Comparison of ENCODE assay signal across 22 mouse cellular contexts in the genomic region with DNA sequence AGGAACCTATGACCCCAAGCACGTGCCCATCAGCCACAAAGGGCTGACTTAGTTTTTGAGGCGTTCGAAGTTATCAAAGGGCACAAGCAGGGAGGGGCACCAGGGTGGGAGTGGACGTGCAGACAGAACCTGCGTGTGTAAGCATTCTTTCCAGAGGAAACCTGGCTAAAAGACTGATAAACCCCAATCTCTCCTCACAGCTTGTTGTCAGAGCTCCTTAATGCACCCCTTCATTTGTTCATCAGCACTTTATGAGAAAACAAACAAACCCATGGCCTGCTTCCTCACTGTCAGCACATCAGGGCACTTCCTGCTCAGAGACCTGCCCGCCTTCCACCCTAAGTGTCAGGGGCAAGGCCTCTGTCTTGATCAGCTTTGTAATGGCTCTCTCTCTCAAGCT.
DNase-seq lines count a peak whose midpoint lies in the region; ATAC-seq and TF ChIP-seq lines count a peak whose summit lies in the region.
"Had no signal": no experiment of that assay in that cellular context is flagged by ENCODE, and none has a peak within 500 bp of the region (broad histone marks: within the 10 kb centered on the region; RNA-seq: fewer than 3 reads in every experiment).

No protein-coding gene starts in this region.

- H3K36me3 ChIP-seq in heart, embryonic 11.5 days (ENCODE audit: control insufficient read depth, insufficient read depth, low read length), result no peaks in the 10 kb centered on the region
- no peaks in the 10 kb centered on the region for H3K36me3 ChIP-seq in intestine, postnatal 0 days (ENCODE audit: control insufficient read depth, insufficient read depth)
- H3K36me3 ChIP-seq in liver, embryonic 16.5 days (ENCODE audit: control insufficient read depth, insufficient read depth), result no peaks in the 10 kb centered on the region
- H3K36me3 ChIP-seq: embryonic facial prominence, embryonic 12.5 days; midbrain, embryonic 15.5 days had no signal

- no peak for DNase-seq in heart, adult 8-10 months (ENCODE audit: low spot score)
- DNase-seq in c-Kit-negative CD71-positive TER-119-positive erythroid progenitor cells, embryonic 14.5 days (ENCODE audit: low read depth, low spot score), result peak; percentile 4
- no peak for DNase-seq in frontal cortex, postnatal 10 days (ENCODE audit: low spot score in 2 of 2)
- DNase-seq in lung, postnatal 10 days, result no peak
- no peak for DNase-seq in gastrocnemius, adult 18-20 months (ENCODE audit: low spot score)
- DNase-seq: adrenal gland, postnatal 25 days; cerebellum, postnatal 25 days; gastrocnemius, postnatal 10 days; heart, postnatal 4 days; kidney, adult 9 months; kidney, postnatal 36 days; left cerebral cortex, postnatal 4 days; lung, adult 2 months; lung, postnatal 4 days; right cerebral cortex, adult 18-20 months; thymus, postnatal 14 days had no signal

- no peak overlapping the region for H3K4me2 ChIP-seq in heart, embryonic 11.5 days
- H3K4me2 ChIP-seq in intestine, postnatal 0 days (replicated peaks; ENCODE audit: low read depth), result no peak overlapping the region
- no peak overlapping the region for H3K4me2 ChIP-seq in liver, embryonic 16.5 days (ENCODE audit: low read depth, low read length)
- H3K4me2 ChIP-seq: embryonic facial prominence, embryonic 12.5 days; midbrain, embryonic 15.5 days had no signal

- no peaks in the 10 kb centered on the region for H3K27me3 ChIP-seq in heart, embryonic 11.5 days (ENCODE audit: control insufficient read depth, insufficient read depth, low read length)
- no peaks in the 10 kb centered on the region for H3K27me3 ChIP-seq in intestine, postnatal 0 days (replicated peaks; ENCODE audit: control insufficient read depth, insufficient read depth, low read length)
- H3K27me3 ChIP-seq in liver, embryonic 16.5 days (ENCODE audit: control insufficient read depth, insufficient read depth, low read depth, low read length), result no peaks in the 10 kb centered on the region
- H3K27me3 ChIP-seq: embryonic facial prominence, embryonic 12.5 days; midbrain, embryonic 15.5 days had no signal

- no peak for TF ChIP-seq CTCF in intestine, postnatal 0 days (IDR thresholded peaks at IDR 0.05; ENCODE audit: low read depth)

- 18% methylated on average over 6 of the region's 6 CpGs for WGBS in heart, embryonic 11.5 days (ENCODE audit: insufficient replicate concordance)
- 29% methylated on average over 6 of the region's 6 CpGs for WGBS in intestine, postnatal 0 days
- 5% methylated on average over 6 of the region's 6 CpGs for WGBS in liver, embryonic 16.5 days (ENCODE audit: insufficient replicate concordance)

- H3K4me3 ChIP-seq in heart, embryonic 11.5 days (ENCODE audit: low read depth, low read length), result no peak overlapping the region
- no peak overlapping the region for H3K4me3 ChIP-seq in intestine, postnatal 0 days (ENCODE audit: low read depth, low read length)
- H3K4me3 ChIP-seq in liver, embryonic 16.5 days (ENCODE audit: low read depth, low read length), result no peak overlapping the region
- H3K4me3 ChIP-seq: embryonic facial prominence, embryonic 12.5 days; midbrain, embryonic 15.5 days had no signal

- peak; percentile 85 for ATAC-seq in heart, embryonic 11.5 days (replicated peaks; ENCODE audit: insufficient number of reproducible peaks, low FRiP score, low TSS enrichment)
- ATAC-seq in intestine, postnatal 0 days, result peak; percentile 47; the same call in 1 of the 2 replicates
- peak; percentile 85 for ATAC-seq in liver, embryonic 16.5 days (ENCODE audit: low read depth)
- ATAC-seq: forebrain, embryonic 16.5 days; midbrain, embryonic 15.5 days had no signal

- no peaks in the 10 kb centered on the region for H3K9me3 ChIP-seq in heart, embryonic 11.5 days (replicated peaks; ENCODE audit: control insufficient read depth, low read length)
- H3K9me3 ChIP-seq in intestine, postnatal 0 days (ENCODE audit: control insufficient read depth), result no peaks in the 10 kb centered on the region
- no peaks in the 10 kb centered on the region for H3K9me3 ChIP-seq in liver, embryonic 16.5 days (replicated peaks; ENCODE audit: control insufficient read depth, low read length)
- H3K9me3 ChIP-seq: embryonic facial prominence, embryonic 12.5 days; midbrain, embryonic 15.5 days had no signal

- peaks cover 40% of the 10 kb centered on the region for H3K4me1 ChIP-seq in heart, embryonic 11.5 days (ENCODE audit: control insufficient read depth, insufficient read depth, low read length)
- H3K4me1 ChIP-seq in intestine, postnatal 0 days (replicated peaks; ENCODE audit: control insufficient read depth, insufficient read depth, low read length), result 0 out of 2 replicates have a peak, but pooled peaks cover 5% of the 10 kb centered on the region
- H3K4me1 ChIP-seq in liver, embryonic 16.5 days (ENCODE audit: control insufficient read depth, low read depth, low read length), result peaks cover 11% of the 10 kb centered on the region
- H3K4me1 ChIP-seq: midbrain, embryonic 15.5 days had no signal

- H3K27ac ChIP-seq in heart, embryonic 11.5 days (ENCODE audit: low read depth, low read length), result peak overlapping the region; percentile 62
- H3K27ac ChIP-seq in intestine, postnatal 0 days (ENCODE audit: low read depth, low read length), result no peak overlapping the region
- 0 out of 2 replicates have a peak overlapping the region, but pooled peaks have one; percentile 16 for H3K27ac ChIP-seq in liver, embryonic 16.5 days (ENCODE audit: low read length)
- H3K27ac ChIP-seq: embryonic facial prominence, embryonic 12.5 days; midbrain, embryonic 15.5 days had no signal

- H3K9ac ChIP-seq in heart, embryonic 11.5 days (ENCODE audit: low read depth, low read length), result no peak overlapping the region
- H3K9ac ChIP-seq in intestine, postnatal 0 days (ENCODE audit: low read depth, low read length), result no peak overlapping the region
- H3K9ac ChIP-seq in liver, embryonic 16.5 days (ENCODE audit: low read depth, low read length), result no peak overlapping the region
- H3K9ac ChIP-seq: embryonic facial prominence, embryonic 12.5 days; midbrain, embryonic 15.5 days had no signal
